Mouse (Mus musculus) forebrain, postnatal 0 days (tissue): ENCODE data around the gene Phb. TPM values are rescaled to one million over a fixed set of nuclear protein-coding genes. Genes with fewer than 3 reads are reported as not detected.

Source experiments
- ATAC-seq: fragments of 200-750 bp; cut with Nextera tagmentation; 2 replicates; pipeline ENCODE4 v1.8.0; 2017; ENCODE audit warnings: mild to moderate bottlenecking, moderate library complexity
- DNase-seq: peaks from one replicate; pipeline ENCODE4 v3.0.0-alpha.2; 2015
- H3K27ac ChIP-seq: fragments of 300-500 bp; sonication (generic); 2 replicates; pipeline ENCODE4 v1.5.1; 2014; ENCODE audit warnings: low read depth, mild to moderate bottlenecking, antibody characterized with exemption, low read length, moderate library complexity, mixed read lengths
- H3K27me3 ChIP-seq: fragments of 300-500 bp; sonication (generic); 2 replicates; pipeline ENCODE4 v1.6.1; 2014; ENCODE audit warnings: mild to moderate bottlenecking, low read length, mixed read lengths; ENCODE audit not compliant: insufficient read depth
- H3K36me3 ChIP-seq: fragments of 300-500 bp; sonication (generic); 2 replicates; pipeline ENCODE4 v1.6.1; 2014; ENCODE audit warnings: mild to moderate bottlenecking, moderate library complexity; ENCODE audit not compliant: insufficient read depth
- H3K4me1 ChIP-seq: fragments of 300-500 bp; sonication (generic); 2 replicates; pipeline ENCODE4 v1.6.1; 2014; ENCODE audit warnings: antibody characterized with exemption; ENCODE audit not compliant: insufficient read depth
- H3K4me2 ChIP-seq: fragments of 300-500 bp; sonication (generic); 2 replicates; pipeline ENCODE4 v1.6.1; 2014; ENCODE audit warnings: low read depth, mild to moderate bottlenecking, moderate library complexity
- H3K4me3 ChIP-seq: fragments of 300-500 bp; sonication (generic); 2 replicates; pipeline ENCODE4 v1.5.1; 2014; ENCODE audit warnings: low read depth, low read length, mixed read lengths
- H3K9ac ChIP-seq: fragments of 300-500 bp; sonication (generic); 2 replicates; pipeline ENCODE4 v1.6.1; 2014; ENCODE audit warnings: mild to moderate bottlenecking
- H3K9me3 ChIP-seq: fragments of 300-500 bp; sonication (generic); 2 replicates; pipeline ENCODE4 v1.6.1; 2016; ENCODE audit warnings: low read length
- CTCF ChIP-seq: sonication (generic); IDR thresholded peaks from 2 replicates; pipeline ENCODE4 v1.5.1; 2016; ENCODE audit warnings: antibody characterized with exemption, control low read depth, low read depth
- WGBS: fragments of 180-500 bp; shearing (Covaris S2); extraction: QIAGEN DNeasy Blood & Tissue Kit; methylation state at CpG from one replicate; pipeline ENCODE4 v1.1.7; 2014; 5-methylcytosine and 5-hydroxymethylcytosine counted together
- polyA plus RNA-seq: library from polyadenylated mRNA; unstranded; fragments of >200 nt; fragmentation: Nextera tagmentation; extraction: Ambion mirVana; gene quantifications from 2 replicates; pipeline ENCODE4 v1.2.1, GENCODE M21; 2015
- total RNA-seq: library from RNA; depleted of rRNA; stranded (reverse); fragments of >200 nt; gene quantifications from 2 replicates; pipeline ENCODE4 v1.2.3, GENCODE M21; 2014

Gene Phb
- total and polyA plus RNA-seq, 2 experiments from 2014 or later = 130 to 192 TPM

GRCm38 (mm10) chr11:95642534-95643280, 24.1 kb upstream of the Phb start:
- 20% methylated on average over 11 of the region's 12 CpGs for WGBS
- Histone ChIP-seq H3K9ac (no peak overlapping the region), H3K9me3 (no peaks in the 10 kb centered on the region), H3K36me3 (no peaks in the 10 kb centered on the region), H3K4me1 (peaks cover 4% of the 10 kb centered on the region; the same call in 1 of the 2 replicates), H3K27me3 (peaks cover 8% of the 10 kb centered on the region), H3K27ac (no peak overlapping the region), H3K4me3 (no peak overlapping the region), H3K4me2 (no peak overlapping the region)
- DNase-seq = peak; percentile 70
- peak; percentile 83 for ATAC-seq
- TF ChIP-seq CTCF = no peak

DNA sequence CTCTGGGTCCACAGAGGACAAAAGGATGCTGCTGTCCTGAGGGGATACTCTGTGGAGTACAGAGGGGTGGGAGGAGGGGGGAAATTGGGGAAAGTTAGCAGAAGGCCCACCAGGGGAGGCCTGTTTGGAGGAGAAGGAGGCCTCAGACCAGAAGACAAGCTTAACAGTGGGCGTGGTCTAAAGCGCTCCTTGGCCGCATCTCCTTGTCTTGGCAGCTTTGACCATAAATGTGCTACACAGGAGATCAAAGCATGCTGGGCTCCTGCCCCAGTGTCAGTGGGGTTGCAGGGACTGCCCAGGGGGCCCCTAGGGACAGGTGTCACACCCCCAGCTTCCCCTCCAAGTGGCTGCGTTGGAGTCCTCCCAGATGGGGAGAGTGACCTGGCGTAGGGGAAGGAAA, 22.9 kb upstream of the Phb start:
- Histone ChIP-seq H3K4me1 (peaks cover 4% of the 10 kb centered on the region; the same call in 1 of the 2 replicates), H3K4me2 (no peak overlapping the region), H3K36me3 (no peaks in the 10 kb centered on the region), H3K9me3 (no peaks in the 10 kb centered on the region), H3K27ac (no peak overlapping the region), H3K27me3 (peaks cover 8% of the 10 kb centered on the region), H3K4me3 (no peak overlapping the region), H3K9ac (no peak overlapping the region)
- 54% methylated on average over 5 of the region's 5 CpGs for WGBS
- TF ChIP-seq CTCF = no peak
- no peak for ATAC-seq
- DNase-seq = no peak

DNA sequence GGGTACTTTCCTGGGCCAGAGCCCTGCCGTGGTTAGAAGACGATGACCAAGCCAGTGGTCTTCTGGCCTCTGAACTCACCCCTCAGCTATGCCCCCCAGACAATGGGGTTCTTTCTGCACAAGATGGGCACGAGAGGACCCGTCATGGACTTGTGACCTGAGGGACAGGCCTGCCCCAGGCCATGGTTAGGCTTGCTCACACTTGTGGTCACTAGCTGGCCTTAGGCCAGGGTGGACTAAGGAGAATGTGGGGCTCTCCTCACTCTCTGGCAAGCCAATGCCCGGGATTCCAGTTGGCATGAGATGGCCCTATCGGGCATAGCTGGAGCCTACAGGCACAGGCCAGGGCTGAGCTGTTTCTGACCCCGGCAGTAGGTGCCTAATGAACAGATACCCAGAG, 22.4 kb upstream of the Phb start:
- no peaks in the 10 kb centered on the region for H3K9me3 ChIP-seq
- H3K27ac ChIP-seq = no peak overlapping the region
- 75% methylated on average over 7 of the region's 7 CpGs for WGBS
- ATAC-seq = no peak
- peaks cover 4% of the 10 kb centered on the region; the same call in 1 of the 2 replicates for H3K4me1 ChIP-seq
- TF ChIP-seq CTCF = no peak
- H3K4me2 ChIP-seq = no peak overlapping the region
- DNase-seq = no peak
- no peaks in the 10 kb centered on the region for H3K36me3 ChIP-seq
- peaks cover 8% of the 10 kb centered on the region for H3K27me3 ChIP-seq
- H3K9ac ChIP-seq = no peak overlapping the region
- H3K4me3 ChIP-seq = no peak overlapping the region

- DNase-seq = peak; percentile 16
- Histone ChIP-seq H3K27me3 (peaks cover 8% of the 10 kb centered on the region), H3K4me3 (no peak overlapping the region), H3K4me2 (0 out of 2 replicates have a peak overlapping the region, but pooled peaks have one; percentile 10), H3K27ac (no peak overlapping the region), H3K9ac (no peak overlapping the region), H3K4me1 (peaks cover 4% of the 10 kb centered on the region; the same call in 1 of the 2 replicates), H3K36me3 (no peaks in the 10 kb centered on the region), H3K9me3 (no peaks in the 10 kb centered on the region)
- TF ChIP-seq CTCF = no peak
- peak; percentile 25; the same call in 1 of the 2 replicates for ATAC-seq
- WGBS = 3% methylated on average over 36 of the region's 36 CpGs
These were observed 21.2 kb upstream of the Phb start for GRCm38 (mm10) chr11:95645397-95646153.

DNA sequence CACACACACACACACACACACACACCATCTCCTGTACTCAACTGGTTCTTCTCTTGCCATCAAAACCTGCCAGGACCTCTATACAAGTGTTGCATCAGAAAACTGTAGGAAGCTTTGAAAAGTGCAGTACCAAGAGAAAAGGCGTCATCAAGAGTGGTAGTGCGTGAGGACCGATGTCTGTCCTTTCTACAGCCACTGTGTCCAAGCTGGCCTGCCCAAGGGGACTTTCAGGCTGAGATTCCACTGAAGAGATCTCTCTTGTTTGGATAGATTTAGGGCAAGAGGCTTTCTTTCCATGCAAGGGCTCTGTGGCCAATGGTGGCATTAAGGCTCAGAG, 20.6 kb upstream of the Phb start:
- H3K4me3 ChIP-seq = no peak overlapping the region
- H3K9ac ChIP-seq = no peak overlapping the region
- WGBS = 48% methylated on average over 3 of the region's 3 CpGs
- no peaks in the 10 kb centered on the region for H3K36me3 ChIP-seq
- DNase-seq (no peak), ATAC-seq (no peak)
- peaks cover 4% of the 10 kb centered on the region; the same call in 1 of the 2 replicates for H3K4me1 ChIP-seq
- no peak overlapping the region for H3K4me2 ChIP-seq
- H3K9me3 ChIP-seq = no peaks in the 10 kb centered on the region
- TF ChIP-seq CTCF = no peak
- H3K27me3 ChIP-seq = peaks cover 8% of the 10 kb centered on the region
- no peak overlapping the region for H3K27ac ChIP-seq

GRCm38 (mm10) chr11:95647791-95648190, 19.0 kb upstream of the Phb start:
- Histone ChIP-seq H3K27ac (no peak overlapping the region), H3K4me1 (peaks cover 4% of the 10 kb centered on the region; the same call in 1 of the 2 replicates), H3K4me3 (no peak overlapping the region), H3K27me3 (peaks cover 8% of the 10 kb centered on the region), H3K9ac (no peak overlapping the region), H3K36me3 (no peaks in the 10 kb centered on the region), H3K4me2 (no peak overlapping the region), H3K9me3 (no peaks in the 10 kb centered on the region)
- 60% methylated on average over 3 of the region's 3 CpGs for WGBS
- no peak for TF ChIP-seq CTCF
- DNase-seq = no peak
- no peak for ATAC-seq

DNA sequence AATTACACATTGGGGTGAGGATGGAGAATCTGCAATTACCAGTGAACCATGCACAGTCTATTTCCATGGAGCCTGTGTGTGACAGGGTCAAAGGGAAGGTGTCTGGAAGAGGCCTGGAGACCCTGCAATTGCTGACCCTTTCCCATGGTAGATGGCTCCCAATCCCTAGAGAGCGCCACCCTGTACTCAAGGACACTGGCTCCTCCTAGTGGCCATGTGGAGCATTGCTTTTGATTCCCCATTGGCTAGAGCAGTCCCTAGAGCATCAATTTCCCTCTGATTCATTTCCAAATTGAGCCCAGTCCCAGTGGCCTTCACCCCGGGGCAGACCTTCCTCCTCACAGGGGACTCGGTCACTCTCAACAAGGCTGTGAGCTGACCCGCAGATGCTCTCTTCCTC, 17.9 kb upstream of the Phb start:
- DNase-seq (peak; percentile 83), ATAC-seq (peak; percentile 69)
- TF ChIP-seq CTCF = peak; percentile 96
- peaks cover 8% of the 10 kb centered on the region for H3K27me3 ChIP-seq
- H3K4me3 ChIP-seq = no peak overlapping the region
- no peak overlapping the region for H3K27ac ChIP-seq
- H3K4me1 ChIP-seq = peaks cover 4% of the 10 kb centered on the region; the same call in 1 of the 2 replicates
- 3% methylated on average over 4 of the region's 4 CpGs for WGBS
- H3K9me3 ChIP-seq = no peaks in the 10 kb centered on the region
- H3K36me3 ChIP-seq = no peaks in the 10 kb centered on the region
- H3K9ac ChIP-seq = no peak overlapping the region
- no peak overlapping the region for H3K4me2 ChIP-seq
